Mouse (Mus musculus): ENCODE data around the gene Hpn.

Gene Hpn

DNA sequence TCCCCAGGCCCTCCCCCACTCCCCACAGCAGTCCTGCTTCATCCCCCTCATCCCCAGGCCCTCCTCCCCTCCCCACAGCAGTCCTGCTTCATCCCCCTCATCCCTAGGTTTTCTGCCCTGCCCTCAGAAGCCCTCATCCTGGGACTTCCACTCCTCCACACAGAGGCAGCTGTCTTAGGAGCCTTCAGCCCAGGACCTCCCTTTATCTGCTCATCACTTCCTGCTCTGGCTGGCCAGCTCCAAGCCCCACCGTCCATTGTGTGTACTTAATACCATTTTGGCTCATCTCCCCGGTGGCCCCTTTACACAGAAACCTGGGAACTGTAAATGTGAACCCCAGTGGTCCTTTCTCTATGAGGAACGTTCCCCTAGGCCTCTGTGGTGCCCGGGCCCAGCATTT is 3.1 kb downstream of the Hpn start:
- no peak for DNase-seq (ENCODE audit: low read depth in 1 of 2, low spot score in 2 of 2)

DNA sequence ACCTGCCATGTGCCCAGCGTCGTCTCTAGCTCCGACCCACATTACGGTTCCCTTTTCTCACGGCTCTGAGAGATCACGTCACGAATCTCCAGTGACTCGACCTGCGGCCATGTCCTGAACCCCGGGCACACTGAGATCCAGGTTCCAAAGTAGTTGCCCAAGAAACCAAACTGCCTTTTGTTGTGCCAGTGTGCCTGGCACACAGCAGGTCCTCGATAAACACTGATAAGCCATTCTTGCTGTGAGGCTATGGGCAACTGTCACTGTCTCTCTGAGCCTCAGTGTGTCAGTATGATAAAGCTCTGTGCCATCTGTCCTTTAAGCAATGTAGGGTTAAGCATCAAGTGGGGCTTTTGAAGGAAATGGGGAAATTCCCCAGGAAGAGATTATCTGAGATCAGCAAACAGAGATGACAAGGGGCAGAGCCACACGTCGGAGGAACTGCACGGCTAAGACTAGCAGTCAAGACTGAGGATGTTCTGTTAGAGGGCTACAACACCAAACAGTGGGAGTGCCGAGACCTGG is 4.2 kb downstream of the Hpn start:
- DNase-seq (ENCODE audit: low read depth in 1 of 2, low spot score in 2 of 2): no peak

DNA sequence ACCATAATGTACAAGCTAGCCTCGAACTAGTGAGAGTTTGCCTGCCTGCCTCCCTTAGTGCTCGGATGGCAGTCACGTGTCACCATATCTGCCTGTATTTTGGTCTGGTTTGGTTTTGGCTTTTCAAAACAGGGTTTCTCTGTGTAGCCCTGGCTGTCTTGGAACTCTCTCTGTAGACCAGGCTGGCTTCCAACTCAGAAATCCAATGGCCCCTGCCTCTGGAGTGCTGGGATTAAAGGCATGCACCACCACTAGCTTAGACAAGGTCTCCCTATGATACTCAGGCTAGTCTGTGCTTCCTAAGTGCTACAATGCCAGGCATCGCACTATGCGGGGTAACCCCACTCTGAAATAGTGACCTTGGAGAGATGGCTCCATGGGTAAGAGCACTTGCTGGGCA is 5.3 kb downstream of the Hpn start:
- no peak for DNase-seq (ENCODE audit: low read depth in 1 of 2, low spot score in 2 of 2)

DNA sequence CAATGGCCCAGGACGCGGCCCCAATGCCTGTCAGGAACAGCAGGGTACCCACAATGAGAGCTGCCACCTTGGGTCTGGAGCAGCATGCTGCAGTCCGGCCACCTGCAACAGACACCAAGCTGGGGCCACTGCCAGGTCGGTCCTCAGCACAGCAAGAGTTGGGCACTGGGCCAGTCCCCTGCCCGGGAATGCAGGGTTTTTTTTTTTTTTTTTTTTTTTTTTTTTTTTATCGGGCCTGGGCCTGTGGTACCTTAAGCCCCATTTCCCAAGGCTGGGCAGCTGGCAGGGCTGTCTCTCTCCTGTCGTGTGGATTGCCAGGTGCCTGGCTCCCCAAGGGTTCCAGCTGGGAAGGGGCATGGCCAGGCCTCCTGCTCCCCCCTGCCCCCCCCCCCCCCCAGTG is 6.0 kb downstream of the Hpn start:
- DNase-seq (ENCODE audit: low read depth in 1 of 2, low spot score in 2 of 2): no peak

DNA sequence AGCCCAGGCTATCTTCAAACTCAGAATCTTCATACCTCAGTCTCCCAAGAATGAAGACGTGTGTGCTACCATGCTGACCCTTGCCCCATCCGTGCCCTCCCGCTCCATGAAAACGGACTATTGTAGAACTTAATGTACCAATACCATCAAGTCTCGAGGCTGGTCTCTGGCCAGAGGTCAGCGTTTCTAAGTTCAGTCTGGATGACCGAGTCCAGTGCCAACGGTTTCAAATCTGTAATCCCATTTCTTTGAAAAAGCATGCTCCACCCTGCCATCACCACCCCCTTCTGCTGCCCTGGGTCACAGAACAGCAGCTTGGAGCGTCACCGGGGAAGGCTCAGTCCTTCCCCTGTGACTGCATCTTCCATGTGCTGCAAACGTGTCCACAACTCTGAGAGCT is 7.3 kb downstream of the Hpn start:
- DNase-seq (ENCODE audit: low read depth in 1 of 2, low spot score in 2 of 2): no peak

DNA sequence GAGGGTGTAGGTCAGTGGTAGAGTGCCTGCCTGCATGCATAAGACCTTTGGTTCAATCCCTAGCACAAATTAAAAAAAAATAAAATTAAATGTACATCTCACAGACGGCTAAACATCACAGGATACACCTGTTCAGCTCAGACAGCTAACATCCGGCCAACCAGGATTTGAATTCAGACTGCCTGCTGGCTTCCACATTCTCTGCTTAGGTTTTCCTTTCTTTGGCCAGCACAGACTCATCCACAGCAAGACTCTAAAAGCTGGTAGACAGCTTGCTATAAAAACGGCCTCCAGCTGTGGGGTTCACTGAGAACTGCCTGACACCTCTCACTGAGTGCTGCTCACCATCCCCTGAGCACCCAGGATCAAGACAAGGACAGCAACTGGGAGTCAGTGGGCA is 8.9 kb downstream of the Hpn start:
- no peak for DNase-seq (ENCODE audit: low read depth in 1 of 2, low spot score in 2 of 2)

DNA sequence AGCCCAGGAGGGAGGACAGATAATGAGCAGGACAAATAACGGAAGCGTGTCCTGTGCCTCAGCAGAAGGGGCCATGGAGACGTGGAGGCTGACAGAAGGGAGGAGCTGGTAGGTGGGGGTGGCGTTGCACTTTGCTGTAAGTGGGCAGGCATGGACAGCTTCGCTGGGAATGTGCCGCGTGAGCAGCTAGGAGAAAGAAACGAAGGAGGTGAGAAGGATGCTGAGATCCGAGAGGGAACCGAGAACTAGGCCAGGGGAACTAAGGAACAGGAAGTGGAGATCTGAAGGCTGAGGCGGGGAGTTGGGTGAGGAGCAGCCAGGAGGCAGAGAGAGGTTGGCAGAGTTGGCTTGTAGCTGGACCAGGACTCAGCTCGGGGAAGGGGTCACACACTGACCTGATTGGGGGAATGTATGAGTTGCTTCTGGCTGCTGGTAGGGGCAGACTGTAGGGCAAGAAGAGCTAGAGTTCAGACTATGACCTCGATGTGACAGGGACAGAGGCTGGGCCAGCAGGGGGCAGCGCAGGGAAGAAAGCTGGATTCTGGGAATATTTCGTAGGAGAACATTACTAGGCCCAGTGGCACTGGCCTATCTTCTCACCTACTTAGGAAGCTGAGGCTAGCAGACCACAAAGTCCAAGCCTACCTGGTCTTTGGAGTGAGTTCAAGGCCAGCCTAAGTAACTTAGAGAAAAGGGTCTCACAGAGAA is 9.9 kb downstream of the Hpn start:
- peak; percentile 24 to 47 for DNase-seq (ENCODE audit: low read depth in 1 of 2, low spot score in 2 of 2)

DNA sequence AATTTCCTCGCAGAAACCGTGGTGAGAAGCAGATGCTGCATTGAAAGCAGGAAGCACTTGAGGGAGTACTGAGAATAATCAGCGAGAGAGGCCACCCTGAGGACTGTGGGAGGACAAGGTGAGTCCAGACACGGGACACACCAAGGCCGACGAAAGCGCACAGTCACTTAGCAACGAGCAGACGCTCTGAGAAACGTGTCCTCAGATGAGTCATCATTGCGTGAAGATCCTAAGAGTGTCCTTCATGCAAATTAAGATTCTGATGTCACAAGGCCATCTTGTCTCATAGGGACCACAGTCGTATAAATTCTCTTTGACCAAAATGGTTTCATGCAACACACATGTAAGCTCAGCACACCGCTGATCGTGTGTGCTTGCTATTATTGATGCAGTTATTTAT is 14.3 kb downstream of the Hpn start:
- no peak for DNase-seq (ENCODE audit: low read depth in 1 of 2, low spot score in 2 of 2)

DNA sequence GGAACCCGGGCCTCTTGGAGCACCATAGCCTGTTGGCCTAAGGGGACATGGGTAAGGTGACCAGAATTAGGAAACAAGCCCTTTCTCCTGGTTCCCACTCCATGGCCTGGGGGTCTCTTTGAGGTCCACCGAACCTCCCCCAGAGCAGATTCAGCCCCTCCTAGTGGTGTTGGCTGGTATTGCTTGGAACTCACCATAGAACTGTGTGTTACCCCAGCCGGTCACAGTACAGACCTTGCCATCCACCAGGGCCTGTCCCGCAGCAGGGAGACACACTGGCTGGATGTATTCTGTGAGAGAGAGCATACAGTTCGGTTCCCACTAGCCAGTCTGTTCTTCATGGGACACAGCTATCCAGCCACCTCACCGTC is 15.5 kb downstream of the Hpn start:
- no peak for DNase-seq (ENCODE audit: low read depth in 1 of 2, low spot score in 2 of 2)

DNA sequence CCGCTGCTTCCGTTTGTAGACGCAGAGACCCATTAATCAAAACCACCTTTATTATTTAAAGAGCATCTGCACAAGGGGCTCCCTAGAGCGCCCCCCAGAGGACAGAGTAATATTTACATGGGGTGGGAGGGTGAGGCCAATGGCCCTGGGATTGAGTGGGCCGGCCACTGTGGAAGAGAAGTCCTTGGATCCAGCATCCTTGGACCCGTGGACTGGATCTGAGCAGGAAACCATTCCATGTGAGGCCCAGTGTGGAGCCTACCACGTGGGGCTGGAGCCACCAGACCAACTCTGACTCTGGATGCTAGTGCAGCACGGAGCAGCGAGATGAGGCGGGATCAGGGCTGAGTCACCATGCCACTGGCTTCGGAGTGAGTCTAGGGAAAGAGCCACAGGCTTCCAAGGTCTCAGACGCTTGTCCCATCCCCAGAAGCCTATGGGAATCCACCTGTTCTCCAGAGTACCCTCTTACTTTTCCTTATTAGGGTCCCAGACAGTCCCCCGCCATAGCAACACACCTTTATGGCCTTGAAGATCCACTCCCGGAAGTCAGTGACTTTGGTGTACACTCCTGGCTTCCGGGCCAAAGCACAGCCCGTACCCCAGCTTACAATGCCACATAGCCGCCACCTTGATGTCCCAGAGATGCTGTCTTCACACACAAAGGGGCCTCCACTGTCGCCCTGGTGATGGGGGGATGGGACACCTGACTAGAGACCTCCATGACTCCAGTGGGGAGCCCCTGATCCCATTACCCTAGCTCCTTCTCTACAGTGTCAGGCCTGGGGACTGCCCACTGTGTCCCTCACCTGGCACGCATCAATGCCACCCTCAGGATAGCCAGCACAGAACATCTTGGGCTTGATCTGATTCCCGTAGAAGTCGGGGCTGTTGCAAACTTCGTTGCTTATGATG is 16.1 kb downstream of the Hpn start:
- DNase-seq (ENCODE audit: low read depth in 1 of 2, low spot score in 2 of 2): no peak

DNA sequence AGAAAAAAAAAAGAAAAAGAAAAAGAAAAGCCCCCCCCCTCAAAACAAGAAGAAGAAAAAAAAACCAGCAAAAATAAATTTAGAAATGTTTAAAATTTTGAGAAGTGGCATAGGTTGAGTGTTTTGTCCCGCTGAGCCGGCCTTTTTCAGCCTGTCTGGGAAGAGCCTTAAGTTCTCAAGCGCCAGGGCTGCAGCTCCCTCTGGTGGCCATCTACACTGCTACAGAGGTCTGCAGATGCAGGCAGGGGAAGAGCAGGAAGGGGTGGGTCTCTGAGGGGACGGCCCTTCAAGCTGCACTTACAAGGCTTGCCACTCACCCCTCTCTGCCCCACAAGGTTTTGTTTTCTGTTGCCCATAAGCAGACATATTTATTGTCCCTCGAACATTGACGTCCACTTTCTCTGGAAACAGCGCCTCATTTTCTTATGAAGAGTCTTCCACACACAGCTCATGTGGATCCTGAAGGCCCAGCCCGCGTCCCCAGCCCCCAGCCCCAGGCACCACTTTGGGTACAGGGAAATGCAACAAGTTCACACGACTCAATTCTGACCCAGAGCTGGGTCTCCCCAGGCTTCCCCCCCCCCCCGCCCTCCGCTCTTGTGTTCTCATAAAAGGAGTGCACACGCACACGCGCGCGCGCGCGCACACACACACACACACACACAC is 17.4 kb downstream of the Hpn start:
- peak; percentile 66 to 77 for DNase-seq (ENCODE audit: low read depth in 1 of 2, low spot score in 2 of 2)

DNA sequence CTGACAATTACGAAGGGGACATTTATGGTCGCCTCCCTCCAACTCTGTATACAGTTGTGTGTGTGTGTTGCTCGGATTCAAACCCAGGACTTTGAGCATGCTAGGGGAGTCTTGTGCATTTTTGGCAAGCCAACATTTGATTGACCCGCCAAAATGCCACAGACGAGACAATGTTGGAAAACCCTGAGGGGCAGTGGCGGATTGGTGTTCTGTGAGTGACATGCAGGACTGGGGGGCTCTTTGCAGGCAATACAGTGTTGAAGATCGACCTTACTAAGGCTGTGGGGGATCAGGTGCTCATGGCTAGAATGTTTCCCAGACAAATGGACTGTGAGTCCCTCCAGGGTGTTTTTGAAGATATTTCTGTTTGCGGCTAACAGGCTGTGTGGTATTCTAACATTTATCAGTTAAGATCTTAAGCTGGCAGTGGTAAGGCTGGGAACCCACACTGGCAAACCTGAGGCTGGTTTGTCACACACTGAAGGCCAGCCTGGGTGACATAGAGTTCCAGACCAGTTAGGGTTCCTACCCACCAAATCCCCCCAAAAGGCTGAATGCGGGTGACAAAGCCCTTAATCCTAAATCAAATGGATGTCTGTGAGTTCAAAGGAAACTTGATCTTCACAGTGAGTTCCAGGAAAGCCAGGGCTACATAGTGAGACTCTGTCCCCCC is 18.1 kb downstream of the Hpn start:
- DNase-seq (ENCODE audit: low read depth in 1 of 2, low spot score in 2 of 2): no peak

DNA sequence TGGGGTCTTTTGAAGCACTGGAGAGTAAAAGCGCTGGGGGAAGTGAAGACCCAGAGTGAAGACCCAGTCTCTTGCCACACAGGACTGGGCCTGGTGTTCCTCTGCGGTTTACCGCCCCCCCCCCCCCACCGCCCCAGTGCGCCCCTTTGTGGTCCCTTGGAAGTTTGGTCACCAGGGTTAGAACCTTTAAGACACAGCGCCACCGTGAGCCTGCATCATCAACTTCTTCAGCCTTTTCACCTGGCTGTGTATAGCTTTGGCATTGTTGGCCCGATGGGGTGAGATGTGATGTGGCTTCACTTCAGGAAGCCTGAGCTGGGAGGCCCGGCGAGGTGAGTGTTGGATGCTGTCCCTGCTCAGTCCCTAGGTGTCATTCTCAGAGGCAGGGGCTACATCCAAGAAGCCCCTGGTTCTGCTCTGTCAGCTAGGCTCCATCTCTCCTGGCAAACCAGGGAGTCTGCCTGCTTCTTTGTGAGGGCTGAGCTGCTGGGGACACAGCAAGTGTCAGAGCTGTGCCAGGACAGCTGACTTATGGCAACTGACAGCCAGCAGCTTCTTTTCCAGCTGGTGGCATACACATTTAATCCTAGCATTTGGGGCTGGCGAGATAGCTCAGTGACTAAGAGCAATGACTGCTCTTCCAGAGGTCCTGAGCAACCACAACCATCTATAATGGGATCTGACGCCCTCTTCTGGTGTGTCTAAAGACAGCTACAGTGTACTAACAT is 20.2 kb downstream of the Hpn start:
- DNase-seq (ENCODE audit: low read depth in 1 of 2, low spot score in 2 of 2): no peak

DNA sequence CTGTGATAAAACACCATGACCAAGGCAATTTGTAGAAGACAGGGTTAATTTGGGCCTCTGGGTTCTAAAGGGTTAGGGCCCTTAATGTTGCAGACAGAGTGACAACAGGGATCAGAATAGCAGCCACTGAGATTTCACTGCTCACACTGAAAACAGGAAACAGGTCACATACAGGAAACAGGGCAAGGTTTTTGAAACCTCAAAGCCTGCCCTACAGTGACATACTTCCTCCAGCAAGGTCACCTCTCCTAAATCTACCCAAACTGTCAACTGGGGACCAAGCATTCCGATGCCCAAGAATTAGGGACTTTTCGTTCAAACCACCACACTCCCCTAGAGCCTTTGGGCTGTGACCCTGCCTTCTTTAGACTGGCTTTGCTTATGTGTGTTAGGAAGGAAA is 25.4 kb downstream of the Hpn start:
- DNase-seq (ENCODE audit: low read depth in 1 of 2, low spot score in 2 of 2): no peak

DNA sequence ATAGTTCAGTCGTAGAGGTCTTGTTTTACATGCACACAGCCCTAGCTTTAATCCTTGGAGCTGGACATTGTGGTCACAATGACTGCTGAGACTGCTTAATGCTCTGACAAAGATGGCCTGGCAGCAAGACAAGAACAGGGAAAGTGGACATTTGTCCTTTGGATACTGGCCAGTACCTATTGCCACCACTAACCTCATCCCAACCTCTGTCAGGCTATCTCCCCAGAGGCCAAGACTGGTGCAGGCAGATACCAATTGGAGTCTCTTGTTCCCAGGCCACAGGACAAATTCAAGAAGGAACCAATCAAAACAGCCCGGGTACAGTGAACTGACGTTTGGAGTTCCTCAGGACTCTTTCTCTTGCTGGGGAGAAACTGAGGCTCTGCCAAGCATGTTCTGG is 26.9 kb downstream of the Hpn start:
- DNase-seq (ENCODE audit: low read depth in 1 of 2, low spot score in 2 of 2): no peak

DNA sequence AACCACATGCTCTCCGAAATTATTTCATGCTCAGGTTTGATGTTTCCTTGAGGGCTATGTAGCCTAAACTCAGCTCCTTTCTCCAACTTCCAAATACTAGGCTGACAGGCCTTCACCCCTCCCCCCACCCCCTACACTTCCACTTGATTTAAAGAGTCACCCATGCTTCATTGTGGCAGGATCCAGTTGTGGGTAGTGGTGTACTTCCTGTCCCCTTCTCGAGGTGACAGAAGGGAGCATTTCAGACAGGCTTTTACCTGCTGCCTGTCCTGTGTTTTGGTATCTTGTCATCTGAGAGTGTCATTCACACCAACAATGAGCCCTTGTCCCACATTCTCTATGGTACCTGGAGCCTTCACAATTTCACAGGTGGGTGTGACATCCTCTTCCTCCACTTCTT is 27.8 kb downstream of the Hpn start:
- DNase-seq (ENCODE audit: low read depth in 1 of 2, low spot score in 2 of 2): no peak

DNA sequence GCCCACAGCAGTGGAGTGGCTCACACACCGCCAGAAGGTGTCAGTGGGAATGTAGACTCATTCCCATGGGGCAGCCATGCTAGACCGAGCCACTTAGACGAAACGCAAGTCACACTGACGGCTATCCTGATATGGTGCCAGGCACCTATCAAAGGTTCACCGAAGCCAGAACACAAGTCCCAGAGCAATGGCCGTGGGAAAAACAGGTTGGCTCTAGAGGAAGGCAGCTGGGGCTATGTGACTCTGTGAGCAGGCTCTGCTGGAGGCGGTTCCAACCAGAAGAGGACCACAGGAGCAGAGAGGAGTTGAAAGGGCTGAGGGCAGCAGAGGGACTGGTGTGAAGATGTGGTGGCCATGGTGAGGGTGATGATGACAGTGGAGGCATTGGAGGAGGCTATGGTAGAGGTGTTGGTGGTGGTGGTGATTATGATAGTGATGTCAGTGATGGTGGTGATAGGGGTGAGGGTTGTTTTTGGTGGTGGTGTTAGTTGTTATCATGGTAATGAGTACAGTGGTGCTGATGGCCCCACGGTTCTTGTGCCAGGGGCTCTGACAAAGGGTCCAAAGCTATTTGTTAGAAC is 28.8 kb downstream of the Hpn start:
- no peak for DNase-seq (ENCODE audit: low read depth in 1 of 2, low spot score in 2 of 2)

DNA sequence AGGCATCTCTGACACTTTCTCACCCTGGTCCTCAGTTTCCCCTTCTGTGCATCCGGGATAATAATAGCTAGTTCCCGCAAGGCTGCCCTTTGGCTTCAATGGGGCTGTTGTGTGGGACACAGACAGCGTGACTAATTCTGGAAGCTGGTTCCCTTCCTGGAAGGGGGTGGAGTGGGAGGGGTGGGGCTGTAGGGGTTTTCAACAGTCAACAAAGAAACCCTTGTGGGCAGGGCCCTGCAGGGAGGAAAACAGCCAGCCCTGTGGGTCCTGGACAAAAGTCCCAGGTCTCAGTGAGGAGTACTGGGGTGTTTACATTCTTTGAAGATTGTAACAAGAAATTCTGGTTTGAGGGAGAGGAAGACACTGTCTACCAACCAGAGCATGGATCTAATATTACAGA is 29.9 kb downstream of the Hpn start:
- DNase-seq (ENCODE audit: low read depth in 1 of 2, low spot score in 2 of 2): no peak

DNA sequence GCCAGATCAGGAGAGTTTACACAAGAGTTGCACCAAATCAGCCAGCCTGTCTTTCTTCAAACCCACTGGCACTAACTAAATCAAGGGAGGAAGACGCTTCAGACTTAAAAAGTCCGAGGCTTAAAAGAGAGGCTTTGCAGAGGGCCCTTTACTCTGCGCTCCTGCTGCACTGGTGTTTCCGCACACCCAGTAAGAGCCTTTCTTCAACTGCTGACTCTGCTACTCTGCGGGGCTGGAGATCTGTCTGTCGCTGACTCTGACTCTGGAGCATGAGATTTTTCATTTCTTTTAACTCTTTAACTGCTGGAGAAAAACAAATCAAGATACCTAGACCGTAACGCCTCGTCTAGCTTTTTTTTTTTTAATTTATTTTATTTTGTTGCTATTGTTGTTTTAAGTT is 30.9 kb downstream of the Hpn start:
- DNase-seq (ENCODE audit: low read depth in 1 of 2, low spot score in 2 of 2): no peak

DNA sequence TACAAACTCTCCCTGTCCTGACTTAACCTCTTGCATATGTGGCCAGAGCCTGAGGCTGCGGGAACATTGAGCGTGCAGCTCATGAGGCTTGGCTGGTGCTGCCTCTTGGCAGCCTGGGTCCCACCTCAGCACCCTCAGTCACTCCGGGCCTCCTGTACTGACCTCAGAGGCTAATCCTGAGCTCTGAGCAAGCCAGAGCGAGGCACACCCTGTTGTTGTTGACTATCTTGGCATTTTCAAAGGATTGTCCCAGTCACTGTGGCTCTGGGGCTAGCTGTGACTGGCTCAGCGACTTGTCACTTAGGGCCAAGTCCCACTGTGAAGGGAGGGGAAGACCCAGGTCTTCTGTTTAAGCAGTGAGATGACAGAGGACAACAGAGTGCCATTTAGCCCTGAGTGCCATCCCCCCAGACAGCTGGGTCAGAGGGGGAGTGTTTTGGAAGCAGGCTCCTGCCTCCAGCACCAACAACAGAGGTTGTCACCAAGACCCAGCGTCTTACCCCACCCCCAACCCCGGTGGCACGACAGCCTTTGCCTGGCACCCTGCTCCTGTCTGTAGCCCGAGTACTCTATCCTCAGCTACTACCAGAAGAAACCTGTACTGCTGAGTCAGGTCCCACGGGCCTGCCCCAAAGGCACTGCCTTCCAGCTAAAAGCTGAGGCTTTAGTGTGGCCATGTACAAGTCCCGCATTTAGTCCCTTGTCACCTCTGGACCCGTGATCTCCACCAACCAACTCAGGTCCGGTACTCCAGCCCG is 32.1 kb downstream of the Hpn start:
- DNase-seq (ENCODE audit: low read depth in 1 of 2, low spot score in 2 of 2): no peak
